Mouse (Mus musculus) heart, postnatal 0 days (tissue): ENCODE results near the gene Msh6.
"Not testable (repeated sequence)": the region's sequence is repeated elsewhere in the genome, so short reads cannot be mapped to it uniquely, and the experiment has no call there.

Experiments used
- CTCF ChIP-seq: IDR thresholded peaks from 2 replicates; pipeline ENCODE4 v1.5.1; 2016; ENCODE audit warnings: antibody characterized with exemption, control low read depth, low read depth
- EP300 ChIP-seq: IDR thresholded peaks from 2 replicates; pipeline ENCODE4 v1.6.1; 2016; ENCODE audit warnings: antibody characterized with exemption, low read depth

DNA sequence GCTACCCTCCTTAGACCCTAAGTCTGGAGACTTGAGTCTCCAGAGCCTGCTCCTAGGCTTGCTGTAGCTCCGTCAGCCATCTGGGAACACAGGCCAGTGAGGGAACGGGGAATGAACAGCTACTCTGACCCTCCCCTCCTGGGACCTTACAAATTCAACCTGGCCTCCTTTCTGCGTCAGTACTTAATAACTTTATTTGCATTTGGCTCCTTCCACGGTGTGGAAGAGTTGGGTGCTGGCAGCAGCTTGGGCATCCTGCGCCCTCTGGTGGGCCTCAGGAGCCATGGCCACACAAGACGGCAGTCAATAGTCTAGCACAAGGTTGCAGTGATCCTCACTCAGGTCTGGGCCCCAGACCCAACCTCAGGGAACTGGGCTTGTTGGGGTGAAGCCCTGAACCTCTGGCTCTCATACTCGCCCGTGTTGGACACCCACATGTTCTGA, 6.4 kb upstream of the Msh6 start:
- TF ChIP-seq CTCF, EP300: not testable (repeated sequence)
